Mouse (Mus musculus) testis, adult 2 months (tissue): Measurements from ENCODE around the gene Inpp5f.

Experiments
- CTCF ChIP-seq: fragments of 200-500 bp; IDR thresholded peaks from 2 replicates; pipeline ENCODE4 v1.5.1; 2012; ENCODE audit warnings: low read depth, mild to moderate bottlenecking, inconsistent platforms, low read length, moderate library complexity; ENCODE audit not compliant: control insufficient read depth, insufficient read depth, insufficient replicate concordance
- POLR2A ChIP-seq: fragments of 200-500 bp; IDR thresholded peaks from 2 replicates; pipeline ENCODE4 v1.6.1; 2012; ENCODE audit warnings: low read depth, mild to moderate bottlenecking, inconsistent platforms, low read length, moderate library complexity; ENCODE audit not compliant: control insufficient read depth

GRCm38 (mm10) chr7:128596274-128596673 lies 14.9 kb upstream of the Inpp5f start:
- TF ChIP-seq CTCF (no peak), POLR2A (no peak)
